Mouse (Mus musculus) cerebellum, postnatal 10 days (tissue): ENCODE data around the gene Cdc27.
"Not testable (repeated sequence)": the region's sequence is repeated elsewhere in the genome, so short reads cannot be mapped to it uniquely, and the experiment has no call there.

Experiments
- DNase-seq, 2 experiments: peaks; one replicate each; pipeline ENCODE4 v3.0.0; 2021; ENCODE audit warnings: mixed read lengths in 2 of 2

Cdc27 gene

GRCm38 (mm10) chr11:104570515-104570914 is 20.1 kb upstream of the Cdc27 start:
- DNase-seq, result not testable (repeated sequence)

DNA sequence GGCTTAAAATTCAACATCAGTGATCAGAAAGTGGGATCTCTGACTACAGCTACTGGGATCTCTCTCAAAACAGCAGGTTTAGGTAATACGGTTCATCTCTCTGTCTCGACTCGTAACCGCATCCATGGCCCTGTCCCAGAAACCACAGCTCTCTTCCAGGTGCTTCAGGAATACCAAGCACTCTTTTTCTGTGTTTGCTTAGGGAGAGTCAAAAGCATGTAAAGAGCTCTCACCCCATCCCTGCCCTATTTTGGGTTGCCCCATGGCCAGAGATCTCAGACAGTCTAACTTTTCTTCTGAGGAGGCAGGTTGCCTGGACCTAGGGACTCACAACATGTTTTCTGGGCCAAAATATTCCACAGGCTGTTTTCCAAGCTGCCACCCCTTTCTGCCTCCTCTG is 17.9 kb upstream of the Cdc27 start:
- no peak for DNase-seq

GRCm38 (mm10) chr11:104567736-104568135 is 17.3 kb upstream of the Cdc27 start:
- no peak for DNase-seq

DNA sequence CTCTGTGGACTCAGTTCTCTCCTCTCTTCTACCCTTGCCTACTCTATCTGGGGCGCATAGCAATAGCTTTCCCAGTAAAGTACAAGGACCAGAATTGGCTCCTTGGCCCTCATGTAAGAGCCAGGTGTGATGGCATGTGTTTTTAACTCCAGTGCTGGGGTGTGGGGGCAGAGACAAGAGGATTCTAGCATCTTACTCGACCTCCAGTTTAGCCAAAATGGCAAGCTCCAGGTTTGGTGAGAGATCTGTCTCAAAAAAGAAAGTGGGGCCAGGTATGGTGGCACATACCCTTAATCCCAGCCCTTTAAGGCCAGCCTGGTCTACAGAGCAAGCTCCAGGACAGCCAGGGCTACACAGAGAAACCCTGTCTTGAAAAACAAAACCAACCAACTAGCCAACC is 16.4 kb upstream of the Cdc27 start:
- no peak for DNase-seq

DNA sequence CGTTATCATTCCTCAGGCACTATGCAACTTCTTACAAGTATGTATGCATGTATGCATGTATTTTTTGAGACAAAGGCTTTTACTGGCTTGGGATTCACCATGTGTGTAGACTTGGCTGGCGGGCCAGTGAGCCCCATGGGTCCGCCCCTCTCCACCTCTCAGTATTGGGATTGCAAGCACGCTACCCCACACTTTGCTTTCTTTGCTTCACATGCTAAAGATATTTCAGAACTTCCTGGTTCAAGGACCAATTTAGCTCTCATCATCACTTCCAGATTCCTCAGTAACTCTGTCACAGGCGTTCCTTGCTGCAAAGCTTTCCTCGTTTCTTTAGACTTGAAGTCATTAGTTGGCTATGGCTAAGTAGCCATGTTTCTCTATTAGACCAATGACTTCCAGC is 15.7 kb upstream of the Cdc27 start:
- no peak for DNase-seq

DNA sequence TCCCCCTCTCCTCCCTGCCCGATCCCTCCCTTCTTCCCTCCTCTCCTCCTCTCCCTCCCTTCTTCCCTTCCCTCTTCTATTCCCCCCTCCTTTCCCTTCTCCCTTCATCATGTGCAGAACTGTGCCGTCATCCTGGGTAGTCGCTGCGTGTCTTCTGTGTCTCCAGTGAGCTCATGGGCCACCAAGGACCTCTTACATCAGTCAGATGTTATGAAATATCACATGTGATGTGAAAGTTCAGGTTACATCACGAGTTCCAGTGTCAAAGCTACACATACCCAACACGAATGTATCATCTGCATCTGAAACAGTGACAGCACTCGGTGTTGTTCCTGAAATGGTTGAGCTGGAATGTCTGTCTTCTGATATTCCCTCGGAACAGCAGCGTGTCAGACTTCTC is 14.8 kb upstream of the Cdc27 start:
- no peak for DNase-seq

DNA sequence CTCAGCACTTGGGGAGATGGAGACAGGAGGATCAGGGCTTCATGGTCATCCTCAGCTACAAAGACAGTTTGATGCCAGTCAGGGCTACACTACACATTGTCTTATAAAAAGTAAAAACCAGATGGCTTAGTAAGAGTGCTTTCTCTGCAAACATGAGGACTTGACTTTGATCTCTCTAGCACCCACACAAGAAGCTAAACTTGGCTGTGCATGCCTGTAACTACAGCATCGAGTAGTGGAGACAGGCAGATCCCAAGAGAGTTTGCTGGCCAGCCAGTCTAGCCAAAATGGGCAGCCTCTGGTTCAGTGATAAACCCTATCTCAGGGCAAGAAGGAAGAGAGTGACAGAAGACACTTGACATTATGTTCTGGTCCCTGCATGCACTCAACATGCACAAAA is 13.1 kb upstream of the Cdc27 start:
- DNase-seq, result no peak

GRCm38 (mm10) chr11:104560971-104561370 is 10.6 kb upstream of the Cdc27 start:
- DNase-seq, result no peak

DNA sequence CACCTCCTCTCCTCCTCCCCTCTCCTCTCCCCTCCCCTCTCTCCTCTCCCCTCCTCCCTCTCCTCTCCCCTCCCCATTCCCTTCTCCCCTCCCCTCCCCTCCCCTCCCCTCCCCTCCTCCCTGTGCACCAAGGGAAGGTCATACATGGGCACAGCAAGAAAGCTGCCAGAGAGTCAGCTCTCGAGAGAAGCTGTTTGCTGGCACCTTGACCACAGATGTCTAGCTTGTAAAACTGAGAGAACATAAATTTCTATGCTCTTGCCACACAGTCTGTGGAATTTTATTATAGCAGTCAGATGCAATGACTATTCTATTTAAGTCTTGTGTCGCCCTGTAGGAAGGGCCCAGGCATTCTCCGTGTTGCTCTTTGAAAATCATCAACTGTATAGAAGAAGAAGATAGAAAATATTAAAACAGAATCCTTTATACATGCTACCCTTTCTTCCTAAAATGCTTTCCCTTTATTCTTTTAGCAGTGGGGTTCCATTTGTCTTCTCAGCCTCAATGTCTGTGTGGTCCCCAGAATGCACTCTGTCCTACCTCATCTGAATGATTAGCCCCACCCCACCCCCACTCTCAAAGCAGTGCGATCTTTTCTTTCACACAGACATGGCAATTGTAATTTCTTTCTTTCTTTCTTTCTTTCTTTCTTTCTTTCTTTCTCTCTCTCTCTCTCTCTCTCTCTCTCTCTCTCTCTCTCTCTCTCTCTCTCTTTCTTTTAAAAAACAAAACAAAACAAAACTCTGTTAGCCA is 8.4 kb upstream of the Cdc27 start:
- DNase-seq, result no peak

DNA sequence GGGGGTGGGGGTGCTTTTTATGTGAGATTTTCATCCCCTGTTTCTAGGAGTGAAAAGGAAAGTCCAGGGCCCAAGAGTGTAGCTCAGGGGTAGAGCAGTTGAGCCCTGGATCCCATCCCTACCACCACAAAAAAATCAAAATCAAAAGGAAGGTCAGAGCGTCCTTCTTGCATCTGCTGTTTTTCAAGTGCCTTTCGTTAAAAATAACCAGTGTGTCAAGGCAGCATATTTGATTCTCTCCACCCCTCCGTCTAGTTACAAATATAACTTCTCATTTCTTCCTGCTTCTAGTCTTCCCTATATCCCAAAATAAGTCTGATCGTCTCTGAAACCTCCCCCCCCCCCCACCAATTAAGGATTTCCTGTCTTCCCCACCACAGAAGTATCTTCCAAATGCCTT is 7.6 kb upstream of the Cdc27 start:
- no peak for DNase-seq

DNA sequence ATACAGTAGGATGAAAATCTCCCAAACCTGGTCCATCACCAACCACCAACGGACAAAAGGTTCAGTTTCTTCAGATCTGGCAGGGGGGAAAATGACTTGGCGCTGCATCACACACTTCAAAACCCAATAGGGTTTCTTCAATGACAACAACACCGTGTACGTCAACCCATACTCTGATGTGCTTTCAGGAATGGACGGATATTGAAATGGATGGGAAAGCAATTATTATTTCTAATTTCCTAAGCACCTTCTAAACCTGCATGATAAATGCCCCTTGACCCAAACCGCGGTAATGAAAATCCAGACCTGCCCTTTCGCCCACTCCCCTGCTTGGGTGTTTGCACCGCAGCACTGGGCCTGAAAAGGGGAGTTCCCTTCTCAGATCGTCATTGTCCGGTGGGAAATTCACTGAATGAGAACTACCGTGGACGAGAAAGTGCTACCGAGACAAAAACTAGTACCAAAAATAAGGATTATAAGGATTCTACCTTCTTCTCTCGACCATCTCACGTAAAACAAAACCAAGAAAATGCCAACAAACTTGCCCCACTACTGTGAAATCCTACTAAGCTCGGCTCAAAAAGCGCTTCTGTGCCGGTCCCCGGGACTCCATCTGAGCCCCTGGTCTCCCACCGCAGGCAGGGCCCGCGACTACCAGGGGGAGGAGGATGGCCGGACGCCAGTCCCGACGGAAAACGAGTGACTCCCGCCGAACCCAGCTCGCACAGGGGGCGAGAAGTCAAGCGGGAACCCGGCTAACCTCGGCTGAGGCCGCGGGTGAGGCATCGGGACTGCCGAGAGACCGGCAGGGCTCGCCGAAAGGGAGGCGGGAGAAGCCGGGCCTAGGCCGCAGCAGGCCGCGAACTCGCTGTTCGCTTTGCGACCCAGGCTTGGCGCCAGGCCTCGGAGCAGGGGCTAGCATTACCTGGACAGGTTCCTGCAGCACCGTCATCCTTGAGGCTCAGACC is 698 bp downstream of the Cdc27 start:
- peak; percentile 87 to 90 for DNase-seq

DNA sequence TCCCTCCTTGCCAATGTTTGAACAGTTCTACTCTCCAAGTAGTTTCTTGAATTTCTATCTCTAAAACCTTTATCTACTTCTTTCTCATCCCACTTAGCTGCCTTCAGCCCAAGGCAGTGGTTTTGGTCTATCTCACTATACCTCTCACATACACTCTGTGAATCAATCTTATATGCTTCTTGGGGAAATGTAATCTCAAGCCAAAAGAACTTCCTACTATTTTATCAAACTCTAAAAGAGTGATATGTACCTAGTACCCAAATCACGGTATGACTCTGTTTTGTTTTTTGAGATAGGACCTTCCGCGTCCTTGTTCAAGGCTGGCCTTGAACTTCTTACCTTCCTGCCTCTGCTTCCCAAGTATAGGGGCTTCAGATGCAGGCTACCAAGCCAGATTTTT is 2.9 kb downstream of the Cdc27 start:
- DNase-seq, result no peak

GRCm38 (mm10) chr11:104544507-104544906 is 5.9 kb downstream of the Cdc27 start:
- no peak for DNase-seq

GRCm38 (mm10) chr11:104543337-104543736 is 7.1 kb downstream of the Cdc27 start:
- DNase-seq, result not testable (repeated sequence)

- DNase-seq, result no peak
Measured at GRCm38 (mm10) chr11:104539811-104540210, 10.6 kb downstream of the Cdc27 start.

DNA sequence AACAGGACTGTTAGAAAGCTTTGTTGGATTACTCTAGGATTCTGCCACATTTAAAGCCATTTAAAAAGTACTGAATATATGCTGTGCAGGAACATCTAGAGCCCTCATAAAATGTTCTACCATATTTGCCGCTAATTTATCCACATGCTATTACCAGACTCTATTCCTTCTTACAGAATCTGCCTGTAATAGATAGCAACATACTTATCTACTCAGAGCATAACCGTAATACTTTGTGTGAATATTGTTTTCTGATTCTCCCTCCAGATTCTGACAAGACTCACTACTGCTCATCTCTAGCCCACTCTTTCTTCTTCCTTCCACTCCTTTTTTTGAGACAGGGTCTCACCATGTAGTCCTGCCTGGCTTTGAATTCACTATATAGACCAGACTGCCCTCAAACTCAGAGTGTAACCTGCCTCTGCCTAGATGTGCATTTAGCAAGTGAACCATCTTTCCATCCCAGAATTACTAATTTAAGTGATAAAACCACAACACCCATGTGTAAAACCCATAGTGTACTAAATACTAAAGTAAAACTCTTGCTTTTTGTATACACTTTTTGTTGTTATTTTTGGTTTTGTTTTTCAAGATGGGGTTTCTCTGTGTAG is 12.4 kb downstream of the Cdc27 start:
- DNase-seq, result no peak

DNA sequence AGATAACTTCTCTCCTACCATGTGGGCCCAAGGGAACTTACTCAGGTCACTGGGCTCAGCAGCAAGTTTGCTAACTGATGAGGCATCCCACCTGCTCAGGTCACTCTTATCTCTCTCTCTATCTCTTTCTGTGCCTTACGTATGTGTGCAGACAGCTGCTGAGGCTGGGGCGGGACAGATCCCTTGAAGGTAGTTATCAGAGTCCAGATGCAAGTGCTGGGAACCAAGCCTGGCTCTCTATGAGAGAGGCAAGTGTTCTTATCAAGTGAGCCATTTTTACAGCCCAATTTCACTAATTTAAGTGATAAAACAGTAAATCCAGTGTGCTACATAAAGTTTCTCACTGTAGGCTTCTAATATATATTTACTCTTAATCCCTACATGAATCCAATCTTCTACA is 13.6 kb downstream of the Cdc27 start:
- DNase-seq, result no peak

GRCm38 (mm10) chr11:104525935-104526334 is 24.5 kb downstream of the Cdc27 start:
- DNase-seq, result no peak

GRCm38 (mm10) chr11:104512436-104512835 is 38.0 kb downstream of the Cdc27 start:
- no peak for DNase-seq

DNA sequence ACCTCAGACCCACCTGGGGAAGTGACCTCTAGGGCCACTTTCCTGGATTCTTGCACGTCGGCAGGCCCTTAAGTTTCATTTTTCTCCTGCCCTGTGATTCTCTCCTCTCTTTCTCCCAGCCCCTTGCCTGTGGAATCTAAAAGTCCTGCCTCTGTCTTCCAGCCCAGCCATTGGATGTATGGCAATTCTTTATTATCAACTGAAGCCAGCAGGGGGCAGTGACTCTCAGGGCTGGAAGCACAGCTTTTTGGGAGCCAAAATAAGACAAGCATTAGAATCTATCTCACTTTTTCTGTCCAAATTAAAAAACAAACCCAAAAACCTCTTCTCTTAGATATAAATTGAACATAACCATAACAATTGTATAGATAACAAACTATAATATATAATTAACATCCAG is 39.8 kb downstream of the Cdc27 start:
- peak; percentile 26 to 41 for DNase-seq

DNA sequence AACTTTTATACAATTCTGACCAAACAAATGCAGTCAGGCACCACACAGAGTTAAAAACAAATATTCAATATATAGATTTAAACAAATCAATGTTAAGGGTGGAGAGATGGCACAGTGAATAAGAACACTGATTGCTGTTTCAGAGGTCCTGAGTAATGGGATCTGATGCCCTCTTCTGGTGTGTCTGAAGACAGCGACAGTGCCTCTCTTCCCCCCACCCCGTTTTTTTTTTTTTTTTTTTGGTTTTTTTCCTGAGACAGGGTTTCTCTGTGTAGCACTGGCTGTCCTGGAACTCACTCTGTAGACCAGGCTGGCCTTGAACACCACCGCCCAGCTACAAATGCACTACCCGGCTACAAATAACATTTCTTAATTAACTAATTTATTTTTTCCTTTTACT is 42.0 kb downstream of the Cdc27 start:
- DNase-seq, result no peak

DNA sequence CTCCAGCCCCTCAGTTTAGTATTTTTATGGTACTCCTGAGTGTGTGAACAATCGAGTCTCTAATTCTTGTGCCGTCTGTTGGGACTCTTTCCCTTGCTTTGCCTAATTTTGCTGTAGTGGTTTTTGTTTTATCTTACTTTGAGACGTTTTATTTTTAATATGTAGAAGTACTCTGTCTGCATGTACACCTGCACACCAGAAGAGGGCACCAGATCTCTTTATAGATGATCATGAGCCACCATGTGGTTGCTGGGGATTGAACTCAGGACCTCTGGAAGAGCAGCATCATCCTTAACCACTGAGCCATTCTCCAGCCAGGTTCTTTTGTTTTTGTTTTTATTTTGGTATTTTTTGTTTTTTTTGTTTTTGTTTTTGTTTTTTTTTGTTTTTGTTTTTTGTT is 62.1 kb downstream of the Cdc27 start:
- no peak for DNase-seq

- no peak for DNase-seq
Measured at GRCm38 (mm10) chr11:104481971-104482370, 68.4 kb downstream of the Cdc27 start.

DNA sequence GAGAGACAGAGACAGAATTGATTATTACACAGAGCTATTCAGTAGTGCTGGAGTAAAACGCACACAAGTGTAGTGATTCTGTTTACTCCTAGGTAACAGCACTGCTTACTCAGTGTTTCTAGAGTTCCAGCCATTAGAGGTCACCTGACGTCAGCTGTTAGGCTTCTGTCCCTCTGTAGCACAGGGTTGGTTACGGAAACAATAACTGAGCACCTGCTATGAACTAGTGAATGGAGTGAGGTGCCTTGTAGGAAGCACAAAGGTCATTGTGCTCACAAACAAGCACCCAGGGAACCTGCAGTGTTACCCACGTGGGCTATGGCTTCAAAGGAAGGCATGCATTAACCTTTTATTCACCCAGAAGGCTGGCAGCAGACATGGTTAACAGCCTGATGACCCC is 70.9 kb downstream of the Cdc27 start:
- DNase-seq, result no peak
